Mouse (Mus musculus) heart, adult 18-20 months (tissue): ENCODE results near the gene Fanci. TPM values are rescaled to one million over a fixed set of nuclear protein-coding genes. Genes with fewer than 3 reads are reported as not detected.

ENCODE experiments used
- DNase-seq, 2 experiments: peaks; one replicate each; pipeline ENCODE4 v3.0.0; 2021 to 2022; ENCODE audit warnings: mixed read lengths in 1 of 2
- total RNA-seq, 2 experiments: library from RNA; stranded (reverse); gene quantifications; 2 replicates each; pipeline ENCODE4 v1.2.3; 2021

The Fanci gene
- total RNA-seq, 2 experiments from 2014 or later: 0.32 to 0.36 TPM

DNA sequence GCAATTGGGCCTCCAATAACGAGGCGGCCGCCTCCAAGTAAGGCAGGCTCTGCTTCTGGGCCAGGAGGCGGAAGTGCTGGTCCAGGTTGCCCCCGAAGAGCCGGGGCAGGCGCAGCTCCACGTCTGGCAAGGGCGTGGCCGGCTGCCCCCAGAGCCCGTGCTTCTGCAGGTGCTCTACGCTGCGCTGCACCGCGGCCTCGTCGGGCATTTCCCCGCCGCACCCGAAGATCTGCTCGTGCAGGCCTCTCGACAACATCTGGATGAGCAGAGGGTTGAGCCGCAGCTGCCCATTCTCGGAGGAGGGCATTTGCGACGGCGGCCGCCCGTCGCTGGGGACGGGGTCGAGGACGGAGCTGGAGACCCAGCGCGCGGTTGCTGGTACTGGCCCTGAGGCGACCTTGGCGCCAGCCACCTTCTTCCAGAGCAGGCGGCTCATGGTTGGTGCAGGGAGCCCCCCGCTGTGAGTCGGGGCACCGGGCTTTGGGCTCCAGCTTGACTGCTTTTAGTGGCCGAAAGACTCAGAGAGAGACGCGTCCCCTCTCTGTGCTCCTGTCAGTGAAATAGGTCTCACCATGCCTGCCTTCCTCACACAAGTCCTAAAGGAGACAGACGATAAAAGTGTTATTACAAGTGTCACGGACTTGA lies 73.2 kb downstream of the Fanci start:
- peak in 1 of 2 experiments; percentile 14 for DNase-seq

DNA sequence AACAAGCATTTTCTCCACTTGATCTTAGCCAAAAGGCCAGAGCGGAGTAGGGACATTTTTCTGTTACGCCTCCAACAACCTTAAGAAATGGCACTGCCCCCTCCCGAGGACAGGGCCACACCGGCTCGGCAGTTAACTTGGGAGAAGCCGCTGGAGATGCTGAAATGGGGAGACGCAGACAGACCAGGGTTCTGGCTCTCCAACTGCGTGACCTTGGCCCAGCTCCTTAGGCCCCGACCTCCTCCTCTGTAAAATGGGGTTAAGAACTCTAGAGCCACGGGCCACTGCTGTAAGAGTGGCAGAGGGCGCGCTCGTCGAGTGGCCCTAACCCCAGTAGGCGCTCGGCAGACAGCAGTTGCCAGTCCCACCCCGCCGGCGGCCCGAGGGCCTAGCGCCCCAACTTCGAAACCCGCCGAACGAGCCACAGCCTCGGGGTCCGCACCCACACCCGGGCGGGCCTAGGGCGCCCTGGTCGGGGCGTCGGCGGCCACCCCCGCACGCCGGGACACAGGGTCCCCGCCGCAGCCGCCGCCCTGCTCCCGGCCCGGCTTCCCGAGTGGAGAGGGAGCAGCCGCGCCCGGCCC lies 73.8 kb downstream of the Fanci start:
- no peak for DNase-seq

DNA sequence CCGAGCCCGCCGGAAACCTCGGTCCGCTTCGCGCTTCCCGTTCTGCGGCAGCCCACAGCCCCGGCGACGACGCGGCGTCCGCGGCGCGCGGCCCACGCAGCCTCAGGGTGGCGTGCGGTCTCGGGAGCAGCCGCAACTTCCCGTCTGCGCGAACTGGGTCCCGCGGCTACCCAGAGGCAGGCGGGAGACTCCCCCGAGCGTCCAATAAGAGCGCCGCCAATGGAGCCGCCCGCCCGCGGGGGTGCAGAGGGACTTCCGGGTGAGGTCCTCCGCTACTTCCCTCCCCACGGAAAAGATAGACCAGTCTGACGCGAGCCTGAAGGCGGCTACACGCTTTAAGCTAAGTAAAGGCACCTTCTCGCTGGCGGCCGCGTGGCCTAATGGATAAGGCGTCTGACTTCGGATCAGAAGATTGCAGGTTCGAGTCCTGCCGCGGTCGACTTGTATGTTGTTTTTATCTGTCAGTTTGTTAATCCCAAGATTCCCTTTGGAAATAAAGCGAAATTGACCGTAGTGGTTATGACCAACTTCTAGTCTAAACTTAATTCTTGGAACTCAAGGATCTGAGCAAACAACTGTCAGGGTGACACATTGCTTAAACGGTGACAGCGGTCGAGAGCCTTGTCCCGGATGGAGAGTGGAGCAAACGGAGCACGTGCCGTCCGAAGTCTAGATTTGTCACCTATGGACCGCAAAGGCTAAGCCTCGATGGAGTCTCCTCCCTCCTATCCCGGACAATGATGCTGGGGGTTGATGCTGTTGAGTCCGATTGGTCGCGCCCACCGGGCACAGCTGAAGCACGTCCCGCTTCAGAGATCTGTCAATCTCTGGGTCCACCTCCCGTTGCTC lies 74.5 kb downstream of the Fanci start, which contains the start of gene Polg:
Gene Polg (minus strand): TSS at position 310 of the 849 bp plus-strand sequence.
- peak; percentile 99 to 100 for DNase-seq

DNA sequence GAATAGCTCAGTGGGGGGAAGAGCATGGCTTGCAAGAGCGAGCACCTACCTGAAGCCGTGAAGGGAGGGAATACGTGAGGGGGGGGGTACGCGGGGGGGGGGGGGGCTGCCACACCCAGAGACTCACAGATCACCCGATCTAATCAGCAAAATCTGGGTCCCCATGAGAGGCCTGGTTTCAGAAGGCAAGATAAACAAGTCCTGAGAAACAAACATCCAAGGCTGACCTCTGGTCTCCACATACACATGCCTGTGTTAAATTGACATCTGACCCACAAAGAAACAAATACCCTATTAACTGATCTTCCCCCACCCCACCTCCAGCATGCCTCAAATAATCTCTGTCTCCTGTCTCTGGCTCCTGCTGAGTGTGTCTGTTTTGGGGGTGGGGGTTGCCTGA lies 76.2 kb downstream of the Fanci start:
- DNase-seq: no peak

DNA sequence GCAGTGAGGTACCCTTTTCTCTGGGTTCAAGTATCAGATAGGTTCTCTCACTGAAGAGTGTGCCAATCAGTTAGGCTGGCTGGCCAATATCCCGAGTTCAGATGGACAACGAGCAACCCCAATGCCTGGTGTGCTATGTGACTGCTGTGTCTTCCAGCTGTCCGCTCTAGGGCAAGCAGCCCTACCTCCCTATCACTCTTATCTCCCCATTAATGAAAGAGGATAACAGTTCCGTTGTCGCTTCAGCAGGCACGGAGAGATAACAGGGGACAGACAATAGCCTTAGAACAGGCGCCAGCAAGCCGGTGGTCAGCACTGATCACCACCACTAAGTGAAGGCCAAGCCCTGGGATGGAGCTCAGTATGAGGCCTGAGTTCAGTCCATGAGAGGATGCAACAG lies 77.3 kb downstream of the Fanci start:
- DNase-seq: no peak

DNA sequence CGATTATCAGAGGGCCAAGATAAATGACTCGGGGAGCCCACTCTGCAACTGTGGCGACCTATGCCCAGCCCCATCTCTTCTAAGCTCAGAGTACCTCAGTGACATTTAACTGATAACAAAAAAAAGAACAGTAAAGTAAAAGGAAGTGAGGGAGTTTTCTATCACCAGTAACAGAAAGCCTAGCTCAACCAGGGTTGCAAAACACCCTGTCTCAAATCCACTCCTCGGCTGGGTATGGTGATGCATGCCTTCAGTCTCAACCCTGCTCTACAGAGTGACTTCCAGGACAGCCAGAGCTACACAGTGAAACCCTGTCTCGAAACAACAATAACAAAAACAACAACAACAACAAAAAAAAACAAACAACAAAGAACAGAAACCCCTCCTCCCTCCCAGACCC lies 78.0 kb downstream of the Fanci start:
- no peak for DNase-seq

DNA sequence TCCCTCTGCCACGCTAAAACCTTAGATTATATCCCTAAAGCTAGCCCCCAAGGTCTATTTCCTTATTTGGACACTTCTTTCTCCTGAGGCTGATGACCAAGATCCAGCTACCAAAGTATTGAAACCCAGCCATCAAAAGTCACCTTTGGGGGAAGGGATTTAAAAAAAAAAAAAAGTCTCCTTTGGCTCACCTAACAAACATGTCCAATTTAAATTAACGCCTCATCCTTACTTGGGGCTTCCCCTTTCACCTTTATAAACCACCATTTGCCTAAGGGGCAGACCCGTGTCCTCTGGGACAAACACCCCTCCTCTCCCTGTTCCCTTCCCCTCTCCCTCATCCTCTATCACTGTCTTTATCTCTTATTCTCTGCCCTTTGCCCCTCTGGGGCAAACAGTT lies 79.0 kb downstream of the Fanci start:
- DNase-seq: no peak

DNA sequence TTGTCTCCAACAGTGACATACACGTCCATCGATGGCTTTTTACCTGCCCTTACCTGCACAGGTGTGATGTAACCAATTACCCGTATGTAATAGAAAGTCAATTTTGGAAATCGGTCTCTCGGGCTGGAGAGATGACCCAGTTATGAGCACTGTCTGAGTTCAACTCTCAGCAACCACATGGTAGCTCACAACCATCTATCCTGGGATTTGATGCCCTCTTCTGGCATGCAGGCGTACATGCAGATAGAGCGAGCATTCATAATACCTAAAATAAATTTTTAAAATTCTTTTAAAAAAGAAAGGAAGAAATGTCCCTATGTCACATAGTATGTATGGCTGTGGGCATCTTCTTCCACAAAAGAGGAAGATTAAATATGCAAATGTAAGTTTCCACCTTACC lies 79.7 kb downstream of the Fanci start:
- DNase-seq: no peak

DNA sequence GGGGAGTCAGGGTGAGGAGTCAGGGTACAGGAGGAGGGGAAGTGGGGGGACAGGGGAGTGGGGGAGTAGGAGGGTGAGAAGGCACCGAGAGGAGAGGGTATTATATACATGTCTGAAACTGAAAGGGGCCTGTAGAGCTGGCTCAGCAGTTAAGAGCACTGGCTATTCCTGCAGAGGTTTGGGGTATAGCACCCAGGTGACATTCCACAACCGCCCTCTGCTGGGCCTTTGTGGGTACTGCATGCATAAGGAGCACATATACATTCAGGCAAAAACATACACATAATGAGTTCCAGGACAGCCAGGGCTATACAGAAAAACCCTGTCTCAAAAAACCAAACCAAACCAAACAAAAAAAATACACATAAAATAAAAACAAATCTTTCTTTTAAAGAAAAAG lies 81.1 kb downstream of the Fanci start:
- no peak for DNase-seq

DNA sequence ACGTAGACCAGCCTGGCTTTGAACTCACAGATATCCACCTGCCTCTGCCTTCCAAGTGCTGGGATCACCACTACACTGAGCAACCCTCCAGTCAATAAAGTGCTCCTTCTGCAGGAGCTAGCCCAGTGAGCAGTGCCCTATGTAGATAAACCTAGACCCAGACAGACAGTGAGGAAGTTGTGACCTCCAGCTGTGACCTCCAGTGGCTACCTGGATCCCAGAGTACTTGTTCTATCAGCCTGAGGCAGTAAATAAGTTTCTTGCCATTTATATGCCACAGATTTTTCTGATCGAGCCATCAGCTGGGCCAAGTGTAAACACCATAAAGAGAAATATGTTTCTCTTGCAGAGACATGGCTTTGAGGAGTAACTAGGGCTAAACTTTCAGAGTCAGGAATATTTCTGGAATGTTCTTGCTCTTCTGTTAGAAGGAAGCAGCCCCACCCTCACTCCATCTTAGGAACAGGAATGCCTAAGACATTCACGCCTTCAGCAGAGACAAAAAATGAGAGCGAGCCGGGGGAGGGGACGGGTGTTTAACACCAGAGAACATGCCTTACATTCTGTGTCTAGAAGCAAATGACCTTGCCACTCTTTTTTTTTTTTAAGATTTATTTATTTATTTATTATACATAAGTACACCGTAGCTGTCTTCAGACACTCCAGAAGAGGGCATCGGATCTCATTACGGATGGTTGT lies 81.9 kb downstream of the Fanci start:
- DNase-seq: no peak

DNA sequence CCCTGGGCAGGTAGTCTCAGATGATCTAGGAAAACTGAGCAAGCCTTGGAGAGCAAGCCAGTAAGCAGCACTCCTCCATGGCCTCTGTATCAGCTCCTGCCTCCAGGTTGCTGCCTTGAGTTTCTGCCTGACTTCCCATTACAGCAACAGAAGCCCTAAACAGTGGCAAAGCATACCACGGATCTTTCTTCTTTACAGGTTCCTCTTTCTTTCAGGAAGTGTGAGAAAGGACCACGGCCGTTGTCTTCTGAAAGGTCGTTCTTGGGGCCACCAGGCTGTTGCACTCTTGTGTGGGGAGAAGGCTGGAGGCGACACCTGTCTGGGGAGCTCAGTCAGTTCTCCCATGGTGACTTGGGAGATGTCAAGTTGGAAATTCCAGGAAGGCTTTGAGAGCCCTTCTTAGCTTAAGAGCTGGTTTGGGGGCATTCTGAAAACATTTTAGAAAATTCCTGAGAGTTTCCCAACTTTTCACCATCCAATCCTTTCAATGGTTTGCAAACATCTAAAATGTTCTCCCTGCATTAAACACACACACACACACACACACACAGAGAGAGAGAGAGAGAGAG lies 83.2 kb downstream of the Fanci start:
- DNase-seq: no peak

DNA sequence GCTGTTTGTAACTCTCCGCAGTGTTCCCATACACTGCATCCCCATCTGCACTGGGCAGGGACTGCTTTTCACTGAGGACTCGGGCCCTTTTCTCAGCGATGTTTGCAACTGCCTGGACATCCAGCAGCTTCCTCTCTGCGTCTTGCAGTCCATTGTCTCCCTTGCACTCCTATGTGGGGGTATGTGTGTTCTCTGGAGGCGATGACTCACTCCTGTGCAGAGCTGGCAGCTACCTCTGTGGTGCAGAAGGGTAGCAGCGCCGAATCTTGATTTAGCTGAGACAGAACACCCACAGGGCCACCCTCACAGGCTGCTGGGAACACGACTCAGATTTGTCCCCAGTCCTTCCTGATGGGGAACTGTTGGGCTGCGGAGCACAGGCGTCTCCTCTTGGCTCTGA lies 94.8 kb downstream of the Fanci start:
- no peak for DNase-seq

DNA sequence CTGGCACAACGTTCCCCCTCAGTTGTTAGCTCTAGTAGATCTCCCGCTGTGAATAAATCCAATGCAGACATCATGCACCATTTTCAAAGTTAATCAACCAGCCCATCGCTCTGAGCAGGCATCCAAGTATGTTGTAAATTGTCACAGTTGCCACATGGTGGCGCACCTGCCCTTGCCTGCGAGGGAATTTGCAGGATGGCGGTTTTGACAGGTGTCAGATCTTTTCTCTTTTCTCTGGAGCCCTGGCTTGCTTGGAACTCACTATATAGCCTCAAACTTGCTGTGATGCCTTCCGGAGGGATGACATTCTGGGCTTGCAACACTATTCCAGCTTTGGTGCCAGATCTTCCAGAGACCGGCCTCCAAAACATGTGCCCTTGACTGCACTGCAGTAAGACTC lies 102.2 kb downstream of the Fanci start:
- DNase-seq: peak in 1 of 2 experiments; percentile 51

DNA sequence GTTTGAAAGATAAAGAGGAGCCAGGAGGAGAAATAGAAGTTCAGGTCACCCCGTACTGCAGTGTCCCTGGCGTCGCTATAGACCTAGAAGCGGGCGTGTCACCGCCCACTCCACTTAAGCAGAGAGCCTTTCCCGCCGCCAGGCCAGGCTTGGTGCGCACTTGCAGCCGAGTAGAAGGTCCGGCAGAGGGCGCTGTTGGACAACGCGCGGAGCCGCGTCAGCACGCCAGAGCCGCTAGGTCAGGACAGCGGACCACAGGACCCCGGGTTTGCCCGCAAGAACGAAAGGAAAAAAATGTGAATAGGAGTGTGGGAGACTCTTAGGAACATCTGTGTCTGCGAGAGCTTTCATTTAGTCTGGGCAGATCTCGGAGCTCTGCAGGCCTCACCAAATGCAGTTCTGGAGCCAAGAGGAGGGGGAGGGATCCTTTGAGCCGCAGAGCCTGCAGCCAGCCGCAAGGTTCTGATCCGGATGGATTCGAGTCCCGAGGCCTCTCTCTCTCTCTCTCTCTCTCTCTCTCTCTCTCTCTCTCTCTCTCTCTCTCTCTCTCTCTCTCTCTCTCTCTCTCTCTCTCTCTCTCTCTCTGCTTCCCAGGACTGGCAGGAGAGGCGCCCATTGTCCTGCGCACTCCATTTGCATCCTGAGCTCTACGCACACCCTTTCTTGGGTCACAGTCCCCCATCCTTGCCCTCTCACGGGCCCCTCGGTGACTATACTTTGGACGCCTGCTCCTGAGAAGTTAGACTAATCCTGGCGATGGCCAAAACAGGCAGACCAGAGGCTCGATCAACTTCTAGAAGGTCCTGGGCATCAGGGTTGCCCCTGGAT lies 104.5 kb downstream of the Fanci start:
- DNase-seq: peak; percentile 83 to 91

DNA sequence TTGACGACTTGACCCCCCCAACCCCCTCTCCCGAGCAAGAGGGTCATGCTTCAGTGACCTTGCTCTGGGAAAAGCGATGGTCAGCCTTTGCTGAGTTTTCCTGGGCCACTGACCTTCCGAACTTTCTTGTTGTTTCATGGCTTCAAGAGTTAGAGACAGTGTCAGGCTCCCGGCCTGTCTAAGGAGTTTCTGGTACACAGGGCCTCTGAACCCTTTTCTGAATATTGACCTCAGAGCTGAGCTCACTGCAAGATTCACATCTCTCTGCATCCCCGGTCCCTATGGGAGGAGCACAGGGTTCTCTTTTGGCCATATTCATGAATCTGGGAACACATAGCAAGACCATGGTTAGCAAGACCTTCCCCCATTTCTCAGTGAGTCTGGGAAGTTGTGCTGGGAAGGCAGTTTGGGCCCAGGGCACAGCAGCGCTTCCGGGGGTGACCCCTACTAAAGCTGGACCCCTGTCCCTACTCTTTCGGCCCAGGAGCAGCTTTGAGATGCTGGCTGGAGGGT lies 105.1 kb downstream of the Fanci start:
- DNase-seq: no peak

DNA sequence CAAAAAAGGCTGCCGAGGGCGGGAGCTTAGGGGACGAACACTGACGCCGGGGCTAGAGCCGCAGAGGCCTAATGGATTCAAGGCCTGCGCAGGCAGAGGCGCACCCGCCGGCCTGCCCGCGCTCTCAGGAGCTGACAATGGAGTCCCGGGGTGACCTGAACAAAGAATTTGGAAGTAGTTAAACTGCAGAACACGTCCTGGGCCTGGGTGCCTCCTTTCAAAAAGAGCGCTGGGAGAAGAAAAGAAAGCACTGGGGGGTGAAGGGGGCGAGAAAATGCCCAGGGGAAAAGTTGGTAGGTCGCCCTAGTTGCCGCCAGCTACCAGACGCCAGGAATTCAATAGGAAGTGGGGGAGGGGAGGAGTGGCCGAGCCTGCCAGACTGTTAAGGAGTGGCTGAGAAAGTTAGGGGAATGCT lies 106.0 kb downstream of the Fanci start:
- DNase-seq: no peak

DNA sequence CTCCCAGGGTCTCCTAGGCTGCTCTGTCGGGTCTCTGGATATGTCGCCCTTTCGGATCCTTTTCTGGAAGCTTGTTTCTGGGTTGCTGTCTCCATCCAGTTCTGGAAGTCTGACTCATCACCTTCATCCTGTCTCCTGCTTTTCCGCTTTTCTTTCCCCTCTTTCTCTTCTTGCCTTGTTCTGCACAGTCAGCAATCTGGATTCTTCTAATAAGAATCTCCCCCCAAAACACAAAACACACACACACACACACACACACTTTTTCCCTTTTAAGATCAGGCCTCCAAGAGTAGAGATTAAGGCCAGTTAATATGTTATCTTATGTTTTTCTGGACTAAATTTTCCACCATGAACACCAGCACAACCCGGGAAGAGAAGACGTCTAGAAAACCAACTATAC lies 106.6 kb downstream of the Fanci start:
- DNase-seq: no peak

DNA sequence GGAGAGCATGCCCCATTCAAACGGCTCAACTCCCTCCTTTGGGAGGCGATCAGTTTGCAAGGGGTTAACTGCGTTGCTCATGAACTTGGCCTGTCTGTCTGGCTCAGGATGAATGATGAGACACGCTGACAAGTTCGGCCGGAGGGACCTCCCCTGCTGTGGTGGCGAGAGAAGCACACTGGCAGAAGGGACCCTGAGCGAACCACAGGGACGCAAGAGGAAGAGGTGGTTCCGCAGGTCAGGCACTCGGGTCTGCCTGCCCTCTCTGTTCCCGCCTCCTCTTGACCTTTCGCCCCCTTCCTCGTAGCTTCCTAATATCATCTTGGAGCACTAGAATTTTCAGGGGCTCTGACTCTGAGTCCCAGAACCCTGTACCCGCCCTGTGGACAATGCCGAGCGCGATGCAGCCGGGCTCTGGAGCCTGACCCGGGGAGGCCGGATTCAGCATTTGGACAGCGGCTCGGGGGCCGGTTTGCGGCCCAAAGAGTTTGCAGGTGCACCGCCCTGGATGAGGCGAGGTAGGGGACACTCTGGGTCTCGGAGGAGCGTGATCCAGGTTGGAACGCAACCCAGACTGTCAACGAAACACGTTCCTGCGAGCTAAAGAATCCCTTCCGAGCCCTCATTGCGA lies 107.4 kb downstream of the Fanci start:
- peak in 1 of 2 experiments; percentile 47 for DNase-seq
